Mouse (Mus musculus) embryonic facial prominence, embryonic 12.5 days (tissue): Measurements from ENCODE around the gene Casz1. TPM values are rescaled to one million over a fixed set of nuclear protein-coding genes. Genes with fewer than 3 reads are reported as not detected.

Experiments
- ATAC-seq: fragments of 200-750 bp; cut with Nextera tagmentation; 2 replicates; pipeline ENCODE4 v1.8.0; 2017; ENCODE audit not compliant: insufficient number of reproducible peaks, insufficient read depth, low FRiP score, low TSS enrichment
- H3K27ac ChIP-seq: fragments of 300-500 bp; sonication (generic); 2 replicates; pipeline ENCODE4 v1.5.1; 2016; ENCODE audit warnings: mild to moderate bottlenecking
- H3K27me3 ChIP-seq: fragments of 300-500 bp; sonication (generic); 2 replicates; pipeline ENCODE4 v1.6.1; 2016; ENCODE audit warnings: mild to moderate bottlenecking, moderate library complexity
- H3K36me3 ChIP-seq: fragments of 300-500 bp; sonication (generic); 2 replicates; pipeline ENCODE4 v1.6.1; 2016; ENCODE audit warnings: mild to moderate bottlenecking
- H3K4me1 ChIP-seq: fragments of 300-500 bp; sonication (generic); 2 replicates; pipeline ENCODE4 v1.6.1; 2016
- H3K4me2 ChIP-seq: fragments of 300-500 bp; sonication (generic); replicated peaks from 2 replicates; pipeline ENCODE4 v1.6.1; 2016; ENCODE audit warnings: mild to moderate bottlenecking, moderate library complexity
- H3K4me3 ChIP-seq: fragments of 300-500 bp; sonication (generic); 2 replicates; pipeline ENCODE4 v1.5.1; 2016; ENCODE audit warnings: mild to moderate bottlenecking
- H3K9ac ChIP-seq: fragments of 300-500 bp; sonication (generic); 2 replicates; pipeline ENCODE4 v1.6.1; 2016; ENCODE audit warnings: mild to moderate bottlenecking, moderate library complexity
- H3K9me3 ChIP-seq: fragments of 300-500 bp; sonication (generic); 2 replicates; pipeline ENCODE4 v1.6.1; 2016; ENCODE audit warnings: mild to moderate bottlenecking, moderate library complexity
- WGBS: fragments of 180-500 bp; shearing (Covaris S2); methylation state at CpG from one replicate; pipeline ENCODE4 v1.1.7; 2016; 5-methylcytosine and 5-hydroxymethylcytosine counted together
- polyA plus RNA-seq: library from polyadenylated mRNA; unstranded; fragments of >200 nt; fragmentation: Nextera tagmentation; extraction: Ambion mirVana; gene quantifications from 2 replicates; pipeline ENCODE4 v1.2.1, GENCODE M21; 2016

Casz1 gene
- 4.5 and 4.6 TPM in 2 replicates for polyA plus RNA-seq

- Histone ChIP-seq H3K4me3 (peak within 1 kb of the TSS; percentile 54), H3K36me3 (no peaks in the 10 kb centered on the region), H3K9me3 (no peaks in the 10 kb centered on the region), H3K9ac (peak within 1 kb of the TSS; percentile 53), H3K27me3 (peaks cover 64% of the 10 kb centered on the region), H3K4me1 (peaks cover 33% of the 10 kb centered on the region), H3K4me2 (peak within 1 kb of the TSS; percentile 96), H3K27ac (0 out of 2 replicates have a peak within 1 kb of the TSS, but pooled peaks have one; percentile 36)
- under 1% methylated on average over 68 of the region's 68 CpGs for WGBS
- peak; percentile 80 for ATAC-seq
Measured at GRCm38 (mm10) chr4:148804137-148804779, at the start of gene Casz1. Gene Casz1 (plus strand): TSS chr4:148804429.

- 0 out of 2 replicates have a peak, but pooled peaks cover 4% of the 10 kb centered on the region for H3K27me3 ChIP-seq
- ATAC-seq = no peak
- H3K4me2 ChIP-seq = no peak overlapping the region
- H3K9ac ChIP-seq = no peak overlapping the region
- H3K4me3 ChIP-seq = no peak overlapping the region
- WGBS = 45% methylated on average over 4 of the region's 4 CpGs
- H3K9me3 ChIP-seq = no peaks in the 10 kb centered on the region
- no peak overlapping the region for H3K27ac ChIP-seq
- peaks cover 2% of the 10 kb centered on the region; the same call in 1 of the 2 replicates for H3K4me1 ChIP-seq
- no peaks in the 10 kb centered on the region for H3K36me3 ChIP-seq
Measured at GRCm38 (mm10) chr4:148758863-148759262, 45.4 kb upstream of the Casz1 start.

- H3K9ac ChIP-seq = no peak overlapping the region
- H3K27ac ChIP-seq = no peak overlapping the region
- no peaks in the 10 kb centered on the region for H3K9me3 ChIP-seq
- H3K4me2 ChIP-seq = no peak overlapping the region
- H3K27me3 ChIP-seq = 0 out of 2 replicates have a peak, but pooled peaks cover 4% of the 10 kb centered on the region
- ATAC-seq = no peak
- no peak overlapping the region for H3K4me3 ChIP-seq
- no peaks in the 10 kb centered on the region for H3K36me3 ChIP-seq
- 84% methylated on average over 7 of the region's 7 CpGs for WGBS
- H3K4me1 ChIP-seq = no peaks in the 10 kb centered on the region
Measured at GRCm38 (mm10) chr4:148760152-148760551, 44.1 kb upstream of the Casz1 start.

GRCm38 (mm10) chr4:148766021-148766775 lies 38.0 kb upstream of the Casz1 start:
- H3K27ac ChIP-seq = no peak overlapping the region
- no peak overlapping the region for H3K9ac ChIP-seq
- WGBS = 63% methylated on average over 21 of the region's 21 CpGs
- H3K4me2 ChIP-seq = no peak overlapping the region
- no peak for ATAC-seq
- no peak overlapping the region for H3K4me3 ChIP-seq
- H3K9me3 ChIP-seq = no peaks in the 10 kb centered on the region
- peaks cover 22% of the 10 kb centered on the region for H3K27me3 ChIP-seq
- no peaks in the 10 kb centered on the region for H3K36me3 ChIP-seq
- peaks cover 10% of the 10 kb centered on the region for H3K4me1 ChIP-seq

- WGBS = 45% methylated on average over 8 of the region's 8 CpGs
- ATAC-seq = no peak
- Histone ChIP-seq H3K9me3 (no peaks in the 10 kb centered on the region), H3K4me2 (no peak overlapping the region), H3K36me3 (no peaks in the 10 kb centered on the region), H3K27me3 (peaks cover 35% of the 10 kb centered on the region), H3K27ac (no peak overlapping the region), H3K4me1 (peaks cover 19% of the 10 kb centered on the region), H3K4me3 (no peak overlapping the region), H3K9ac (no peak overlapping the region)
Measured at GRCm38 (mm10) chr4:148767655-148768305, 36.4 kb upstream of the Casz1 start.

- no peaks in the 10 kb centered on the region for H3K36me3 ChIP-seq
- no peak overlapping the region for H3K9ac ChIP-seq
- no peak overlapping the region for H3K4me2 ChIP-seq
- ATAC-seq = no peak
- H3K27ac ChIP-seq = no peak overlapping the region
- H3K27me3 ChIP-seq = peaks cover 42% of the 10 kb centered on the region
- no peaks in the 10 kb centered on the region for H3K9me3 ChIP-seq
- 68% methylated on average over 10 of the region's 10 CpGs for WGBS
- peaks cover 19% of the 10 kb centered on the region for H3K4me1 ChIP-seq
- H3K4me3 ChIP-seq = no peak overlapping the region
Measured at GRCm38 (mm10) chr4:148768649-148769048, 35.6 kb upstream of the Casz1 start.

GRCm38 (mm10) chr4:148770582-148771408 lies 33.4 kb upstream of the Casz1 start:
- Histone ChIP-seq H3K9ac (no peak overlapping the region), H3K27me3 (peaks cover 52% of the 10 kb centered on the region), H3K4me3 (peak overlapping the region; percentile 10; the same call in 1 of the 2 replicates), H3K4me2 (peak overlapping the region; percentile 32; the same call in 1 of the 2 replicates), H3K9me3 (no peaks in the 10 kb centered on the region), H3K36me3 (no peaks in the 10 kb centered on the region), H3K4me1 (peaks cover 23% of the 10 kb centered on the region), H3K27ac (no peak overlapping the region)
- ATAC-seq = peak; percentile 48; the same call in 1 of the 2 replicates
- 3% methylated on average over 21 of the region's 21 CpGs for WGBS

GRCm38 (mm10) chr4:148771409-148771929 lies 32.8 kb upstream of the Casz1 start:
- Histone ChIP-seq H3K36me3 (no peaks in the 10 kb centered on the region), H3K4me2 (peak overlapping the region; percentile 32; the same call in 1 of the 2 replicates), H3K9ac (no peak overlapping the region), H3K27ac (no peak overlapping the region), H3K27me3 (peaks cover 59% of the 10 kb centered on the region), H3K9me3 (no peaks in the 10 kb centered on the region), H3K4me1 (peaks cover 23% of the 10 kb centered on the region), H3K4me3 (peak overlapping the region; percentile 10; the same call in 1 of the 2 replicates)
- ATAC-seq = 0 out of 2 replicates have a peak, but pooled peaks have one; percentile 11
- WGBS = 3% methylated on average over 14 of the region's 14 CpGs

- Histone ChIP-seq H3K27me3 (peaks cover 61% of the 10 kb centered on the region), H3K27ac (no peak overlapping the region), H3K9me3 (no peaks in the 10 kb centered on the region), H3K36me3 (no peaks in the 10 kb centered on the region), H3K4me1 (peaks cover 23% of the 10 kb centered on the region), H3K4me3 (no peak overlapping the region), H3K4me2 (no peak overlapping the region), H3K9ac (no peak overlapping the region)
- no peak for ATAC-seq
- WGBS = 75% methylated on average over 6 of the region's 6 CpGs
Measured at GRCm38 (mm10) chr4:148772658-148773057, 31.6 kb upstream of the Casz1 start.

GRCm38 (mm10) chr4:148774036-148774435 lies 30.2 kb upstream of the Casz1 start:
- H3K27ac ChIP-seq = no peak overlapping the region
- peaks cover 23% of the 10 kb centered on the region for H3K4me1 ChIP-seq
- no peak overlapping the region for H3K4me2 ChIP-seq
- H3K36me3 ChIP-seq = no peaks in the 10 kb centered on the region
- no peak for ATAC-seq
- H3K9ac ChIP-seq = no peak overlapping the region
- H3K9me3 ChIP-seq = no peaks in the 10 kb centered on the region
- H3K27me3 ChIP-seq = peaks cover 61% of the 10 kb centered on the region
- no peak overlapping the region for H3K4me3 ChIP-seq
- WGBS = 81% methylated on average over 6 of the region's 6 CpGs
